Mouse (Mus musculus) kidney, adult 2 months (tissue): ENCODE results near the gene Mef2c.

ENCODE experiments used
- CTCF ChIP-seq: fragments of 200-500 bp; conservative IDR thresholded peaks from 2 replicates; pipeline ENCODE4 v1.5.1; 2011; ENCODE audit warnings: low read depth, mild to moderate bottlenecking, control low read depth, low read length, moderate library complexity, mixed read lengths; ENCODE audit not compliant: insufficient read depth, insufficient read length
- POLR2A ChIP-seq: fragments of 200-500 bp; IDR thresholded peaks from one replicate; pipeline ENCODE4 v1.6.1; 2011; ENCODE audit warnings: low read depth, low read length, control low read depth

- no peak for TF ChIP-seq POLR2A
- no peak for TF ChIP-seq CTCF
Measured at GRCm38 (mm10) chr13:83525716-83526005, 21.8 kb downstream of the Mef2c start.
